ENCODE assay signal across 8 mouse cellular contexts in genomic region chr11:18875001-18875902, GRCm38 (mm10).
A peak's percentile ranks its signal among the peaks of the same experiment; 100 is the strongest.
DNase-seq lines count a peak whose midpoint lies in the region; ATAC-seq and TF ChIP-seq lines count a peak whose summit lies in the region.

No protein-coding gene starts in this region.

- no peak overlapping the region for H3K9ac ChIP-seq in forebrain, embryonic 14.5 days (ENCODE audit: low read length)
- peak overlapping the region; percentile 46; the same call in 1 of the 2 replicates for H3K9ac ChIP-seq in kidney, postnatal 0 days (ENCODE audit: low read depth, low read length)
- peak overlapping the region; percentile 15 for H3K9ac ChIP-seq in neural tube, embryonic 15.5 days (replicated peaks)

- H3K4me3 ChIP-seq in forebrain, embryonic 10.5 days = peak overlapping the region; percentile 34
- no peak overlapping the region for H3K4me3 ChIP-seq in forebrain, embryonic 14.5 days (ENCODE audit: low read depth, low read length)
- H3K4me3 ChIP-seq in kidney, postnatal 0 days (replicated peaks; ENCODE audit: low read depth, low read length) = peak overlapping the region; percentile 42
- H3K4me3 ChIP-seq in neural tube, embryonic 15.5 days (replicated peaks) = peak overlapping the region; percentile 13; the same call in 1 of the 2 replicates

- no peaks in the 10 kb centered on the region for H3K36me3 ChIP-seq in forebrain, embryonic 10.5 days (replicated peaks)
- H3K36me3 ChIP-seq in forebrain, embryonic 14.5 days (ENCODE audit: control insufficient read depth, insufficient read depth, low read length) = no peaks in the 10 kb centered on the region
- no peaks in the 10 kb centered on the region for H3K36me3 ChIP-seq in kidney, postnatal 0 days (ENCODE audit: insufficient read depth, low read length)
- H3K36me3 ChIP-seq in neural tube, embryonic 15.5 days = no peaks in the 10 kb centered on the region

- no peak overlapping the region for H3K4me2 ChIP-seq in forebrain, embryonic 14.5 days (ENCODE audit: low read length)
- peak overlapping the region; percentile 62 for H3K4me2 ChIP-seq in kidney, postnatal 0 days (ENCODE audit: low read length)
- peak overlapping the region; percentile 75 for H3K4me2 ChIP-seq in neural tube, embryonic 15.5 days

- H3K9me3 ChIP-seq in forebrain, embryonic 10.5 days = no peaks in the 10 kb centered on the region
- H3K9me3 ChIP-seq in forebrain, embryonic 14.5 days (replicated peaks; ENCODE audit: control insufficient read depth, low read length) = no peaks in the 10 kb centered on the region
- H3K9me3 ChIP-seq in kidney, postnatal 0 days (replicated peaks; ENCODE audit: low read length) = no peaks in the 10 kb centered on the region
- H3K9me3 ChIP-seq in neural tube, embryonic 15.5 days (replicated peaks) = no peaks in the 10 kb centered on the region

- H3K27ac ChIP-seq in forebrain, embryonic 10.5 days = peak overlapping the region; percentile 15; the same call in 1 of the 2 replicates
- no peak overlapping the region for H3K27ac ChIP-seq in forebrain, embryonic 14.5 days (ENCODE audit: low read depth, low read length)
- H3K27ac ChIP-seq in kidney, postnatal 0 days = peak overlapping the region; percentile 79
- peak overlapping the region; percentile 92 for H3K27ac ChIP-seq in neural tube, embryonic 15.5 days (replicated peaks)

- no peak for ATAC-seq in forebrain, embryonic 14.5 days
- ATAC-seq in kidney, postnatal 0 days (replicated peaks; ENCODE audit: low FRiP score, low read depth) = no peak
- no peak for ATAC-seq in neural tube, embryonic 15.5 days (ENCODE audit: low FRiP score)
- ATAC-seq in activated CD4-positive, CD25-positive, alpha-beta regulatory T cell, adult 4 months = no peak

- peak; percentile 37 for DNase-seq in forebrain, embryonic 10.5 days (ENCODE audit: extremely low spot score, low spot score)
- no peak for DNase-seq in forebrain, embryonic 14.5 days (ENCODE audit: low spot score)
- DNase-seq in thymus, postnatal 0 days (ENCODE audit: low spot score) = peak; percentile 7
- DNase-seq in thymus, adult 18-20 months = no peak
- DNase-seq in kidney, postnatal 0 days (ENCODE audit: low spot score) = no peak
- DNase-seq in urinary bladder, postnatal 25 days (ENCODE audit: low spot score) = no peak

- no peak for TF ChIP-seq CTCF in kidney, postnatal 0 days (IDR thresholded peaks at IDR 0.05; ENCODE audit: low read depth)

- peaks cover 87% of the 10 kb centered on the region for H3K4me1 ChIP-seq in forebrain, embryonic 10.5 days
- peaks cover 6% of the 10 kb centered on the region for H3K4me1 ChIP-seq in forebrain, embryonic 14.5 days (ENCODE audit: control insufficient read depth, insufficient read depth, low read length)
- peaks cover 4% of the 10 kb centered on the region; the same call in 1 of the 2 replicates for H3K4me1 ChIP-seq in kidney, postnatal 0 days (replicated peaks; ENCODE audit: insufficient read depth, low read length)
- H3K4me1 ChIP-seq in neural tube, embryonic 15.5 days = peaks cover 62% of the 10 kb centered on the region

- peaks cover 76% of the 10 kb centered on the region for H3K27me3 ChIP-seq in forebrain, embryonic 10.5 days (ENCODE audit: poor library complexity, severe bottlenecking)
- peaks cover 43% of the 10 kb centered on the region for H3K27me3 ChIP-seq in forebrain, embryonic 14.5 days (replicated peaks; ENCODE audit: control insufficient read depth, insufficient read depth, low read length)
- H3K27me3 ChIP-seq in kidney, postnatal 0 days (ENCODE audit: insufficient read depth, low read length) = no peaks in the 10 kb centered on the region; the same call in 1 of the 2 replicates
- no peaks in the 10 kb centered on the region for H3K27me3 ChIP-seq in neural tube, embryonic 15.5 days (replicated peaks)

- WGBS in forebrain, embryonic 10.5 days = under 1% methylated on average over 27 of the region's 27 CpGs
- under 1% methylated on average over 27 of the region's 27 CpGs for WGBS in forebrain, embryonic 14.5 days
- WGBS in kidney, postnatal 0 days = 4% methylated on average over 27 of the region's 27 CpGs
- 2% methylated on average over 27 of the region's 27 CpGs for WGBS in neural tube, embryonic 15.5 days

Comparison
In these comparisons a context has a peak if more than half of its experiments do, and no peak if none do; other contexts are left out.
1. DNase-seq: peak in forebrain, embryonic 10.5 days (single experiment) and thymus, postnatal 0 days (single experiment); none in forebrain, embryonic 14.5 days (single experiment), thymus, adult 18-20 months (0 of 2), kidney, postnatal 0 days (single experiment) and urinary bladder, postnatal 25 days (single experiment).